Mouse (Mus musculus) right cerebral cortex, postnatal 14 days (tissue): ENCODE results near the gene Sytl3.
"Not testable (repeated sequence)": the region's sequence is repeated elsewhere in the genome, so short reads cannot be mapped to it uniquely, and the experiment has no call there.

Experiments
- DNase-seq: peaks from one replicate; pipeline ENCODE4 v3.0.0; 2022

The Sytl3 gene

DNA sequence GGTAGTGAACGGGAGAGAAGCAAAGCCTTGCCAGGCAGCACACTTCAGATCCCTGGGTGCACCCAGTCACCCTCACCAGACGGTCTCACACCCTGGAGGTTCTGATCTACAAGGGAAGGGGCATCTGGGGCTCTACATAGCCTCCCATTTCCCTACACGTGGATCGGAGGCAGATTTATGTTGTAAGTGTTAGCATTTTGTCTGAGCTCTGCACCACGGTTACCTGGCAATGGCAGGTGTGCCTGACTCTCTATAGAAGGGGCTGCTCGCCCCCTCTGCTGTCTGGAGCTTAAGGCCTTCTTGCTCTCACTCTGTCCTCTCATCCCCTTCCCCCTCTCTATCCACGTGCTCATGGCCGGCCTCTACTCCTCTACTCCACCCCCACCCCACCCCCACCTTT, 37.6 kb downstream of the Sytl3 start:
- DNase-seq, result not testable (repeated sequence)

DNA sequence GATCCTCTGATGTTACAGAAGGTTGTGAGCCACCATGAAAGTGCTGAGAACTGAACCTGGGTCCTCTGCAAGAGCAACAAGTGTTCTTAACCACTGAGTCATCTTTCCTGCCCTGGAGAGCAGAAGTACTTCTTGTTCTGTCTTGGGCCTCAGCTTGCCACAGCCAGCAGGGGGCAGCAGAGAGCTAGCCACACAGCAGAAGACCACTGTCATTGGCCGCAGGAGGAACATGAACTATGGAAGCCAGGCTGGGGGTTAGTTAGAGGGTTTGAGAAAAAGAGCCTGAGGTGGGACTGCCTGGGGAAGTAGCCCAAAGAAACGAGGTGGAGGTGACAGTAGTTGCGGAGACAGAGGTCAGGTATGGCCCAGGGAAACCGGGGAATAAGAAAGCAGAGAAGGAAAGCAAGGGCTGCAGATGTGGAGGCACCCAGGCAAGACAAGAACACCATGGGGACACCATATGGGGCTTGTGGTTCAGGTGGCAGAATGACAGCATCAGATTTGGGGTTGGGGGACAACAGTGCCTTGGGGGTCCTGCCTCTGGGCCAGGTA, 38.4 kb downstream of the Sytl3 start:
- DNase-seq, result peak; percentile 19

DNA sequence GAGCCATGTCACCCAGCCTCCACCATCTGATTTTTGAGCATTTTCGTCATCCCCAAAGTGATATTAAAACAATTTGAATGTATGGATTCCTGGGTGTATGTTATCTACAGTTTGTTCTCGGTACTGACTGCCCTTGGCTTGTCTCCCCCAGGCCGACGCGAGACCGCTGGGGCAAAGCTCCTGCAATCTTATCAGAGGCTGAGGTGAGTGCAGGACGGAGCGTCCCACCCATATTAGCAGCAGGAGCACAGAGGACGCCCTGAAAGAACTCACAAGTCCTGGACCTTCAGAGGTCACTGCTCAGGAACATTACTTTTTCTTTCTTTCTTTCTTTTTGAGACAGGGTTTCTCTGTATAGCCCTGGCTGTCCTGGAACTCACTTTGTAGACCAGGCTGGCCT, 40.6 kb downstream of the Sytl3 start:
- DNase-seq, result not testable (repeated sequence)

DNA sequence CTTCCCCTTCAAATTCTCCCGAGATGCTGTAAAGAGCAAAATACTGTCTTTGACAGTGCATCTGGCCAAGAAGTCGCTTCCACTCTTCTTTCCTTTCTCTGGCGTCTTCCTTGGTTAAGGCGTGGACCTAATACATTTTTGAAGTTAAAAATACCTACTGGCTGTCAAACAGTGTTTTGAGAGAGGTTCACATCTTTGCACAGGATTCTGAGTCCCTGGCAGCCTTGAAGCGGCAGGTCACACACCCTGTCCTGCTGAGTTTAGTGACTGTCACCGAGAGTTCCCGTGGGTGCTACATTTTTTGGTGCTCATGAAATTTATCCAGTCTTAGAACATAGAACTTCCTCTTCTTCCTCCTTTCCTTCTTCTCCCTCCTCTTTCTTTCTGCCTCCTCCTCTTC, 41.2 kb downstream of the Sytl3 start:
- not testable (repeated sequence) for DNase-seq

DNA sequence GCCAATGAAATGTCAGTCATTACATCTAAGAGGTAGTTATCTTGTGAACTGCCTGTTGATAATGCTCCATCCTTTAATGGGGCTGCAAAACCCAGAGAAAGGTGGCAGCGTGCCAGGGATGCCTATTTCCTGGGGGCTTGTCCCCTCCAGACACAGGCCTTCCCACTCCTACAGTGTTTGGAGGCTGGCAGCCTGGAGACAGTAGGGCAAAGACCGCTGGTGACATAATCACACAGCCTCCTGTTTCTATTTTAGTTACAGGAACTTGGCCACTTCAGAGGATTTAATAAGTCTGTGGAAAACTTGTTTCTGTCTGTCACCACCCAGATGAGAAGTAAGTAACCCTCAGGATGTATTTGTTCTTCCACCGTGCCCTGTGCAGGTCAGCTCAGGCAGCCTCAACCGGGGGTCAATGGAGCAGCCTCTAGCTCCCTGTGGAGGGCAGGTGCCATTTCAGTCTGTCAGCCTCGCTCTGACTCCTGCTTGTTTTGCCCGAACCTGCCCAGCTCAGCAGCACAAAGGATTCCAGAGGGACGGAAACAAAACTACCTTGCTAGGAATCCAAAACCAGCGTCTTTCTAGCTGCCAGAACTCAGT, 43.8 kb downstream of the Sytl3 start:
- DNase-seq, result not testable (repeated sequence)

DNA sequence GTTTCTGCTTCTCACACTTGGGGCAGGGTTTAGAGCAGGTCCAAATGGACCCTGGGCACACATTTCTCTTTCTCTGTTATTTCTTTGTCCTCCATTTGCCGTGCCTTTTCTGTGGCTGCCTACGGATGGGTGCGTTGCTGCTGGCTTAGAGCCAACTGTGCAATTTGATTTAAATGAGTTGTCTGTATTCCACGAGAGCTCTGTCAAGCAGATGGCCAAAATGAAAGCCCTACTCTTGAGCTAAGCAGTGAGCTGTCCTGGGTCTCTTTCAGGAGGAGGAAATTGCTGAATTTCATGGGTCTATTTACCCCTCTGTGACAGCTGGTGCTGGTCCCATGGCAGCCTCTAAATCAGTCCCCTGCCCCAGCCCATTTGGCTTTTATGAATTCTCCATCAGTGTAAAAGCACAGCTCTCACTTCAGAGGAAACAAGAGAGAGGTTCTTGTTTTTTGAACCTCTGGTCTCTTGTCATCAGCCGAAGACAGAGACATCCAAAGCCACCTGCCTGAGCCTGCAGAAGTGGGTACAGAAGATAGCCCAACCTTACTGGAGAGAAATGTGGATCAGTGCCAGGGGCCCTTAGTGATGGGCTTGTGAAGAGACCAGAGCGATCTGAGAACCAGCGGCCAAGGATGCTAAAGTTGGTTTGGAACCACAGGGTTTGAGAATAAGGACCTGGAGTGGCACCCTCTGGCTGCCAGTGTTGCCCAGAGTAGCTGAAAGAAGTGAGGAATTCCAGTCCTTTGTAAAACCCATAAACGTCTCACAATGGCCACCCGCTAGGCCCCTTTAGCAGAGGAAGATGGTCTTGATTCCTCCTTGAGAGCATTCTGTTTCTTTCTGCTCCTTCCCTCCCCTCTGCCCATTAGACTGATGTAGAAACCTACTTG, 44.7 kb downstream of the Sytl3 start:
- not testable (repeated sequence) for DNase-seq

DNA sequence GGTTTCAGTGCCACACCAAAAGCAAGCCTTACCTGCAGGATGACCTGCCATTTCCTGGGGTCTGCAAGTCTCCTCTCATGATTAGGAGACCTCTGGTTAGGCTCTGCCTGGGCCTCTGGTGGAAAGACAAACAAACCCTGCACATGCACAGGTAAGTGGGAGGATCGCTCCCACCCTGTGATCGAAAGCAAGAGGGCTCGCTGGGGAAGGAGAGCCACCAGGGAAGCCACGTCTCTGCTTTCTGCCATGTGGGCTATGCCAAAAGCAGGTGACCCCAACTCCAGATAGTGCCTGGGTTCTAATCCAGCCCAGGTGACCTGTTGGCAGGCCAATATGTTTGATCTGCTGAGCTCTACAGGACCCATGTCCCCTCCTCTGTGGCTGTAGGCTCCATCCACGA, 47.6 kb downstream of the Sytl3 start:
- DNase-seq, result not testable (repeated sequence)

DNA sequence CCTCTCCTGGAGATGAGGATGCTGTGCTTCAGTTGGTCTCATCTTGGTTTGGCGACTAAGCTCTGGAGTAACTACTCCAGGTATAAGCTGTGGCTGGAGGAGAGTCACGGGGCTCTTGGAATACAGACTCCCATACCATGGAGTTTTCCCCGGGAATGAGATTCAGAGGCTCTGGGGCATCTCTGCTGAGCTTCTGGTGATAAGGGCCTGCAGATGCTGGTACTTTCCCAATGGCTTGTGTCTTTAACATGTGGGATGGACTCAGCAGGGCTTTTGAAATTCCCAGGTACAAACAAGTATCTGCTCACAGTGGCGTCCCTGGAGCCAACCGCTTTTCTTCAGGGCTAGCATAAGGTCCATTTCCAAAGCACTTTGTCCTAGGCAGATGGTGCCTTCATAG, 48.5 kb downstream of the Sytl3 start:
- not testable (repeated sequence) for DNase-seq

DNA sequence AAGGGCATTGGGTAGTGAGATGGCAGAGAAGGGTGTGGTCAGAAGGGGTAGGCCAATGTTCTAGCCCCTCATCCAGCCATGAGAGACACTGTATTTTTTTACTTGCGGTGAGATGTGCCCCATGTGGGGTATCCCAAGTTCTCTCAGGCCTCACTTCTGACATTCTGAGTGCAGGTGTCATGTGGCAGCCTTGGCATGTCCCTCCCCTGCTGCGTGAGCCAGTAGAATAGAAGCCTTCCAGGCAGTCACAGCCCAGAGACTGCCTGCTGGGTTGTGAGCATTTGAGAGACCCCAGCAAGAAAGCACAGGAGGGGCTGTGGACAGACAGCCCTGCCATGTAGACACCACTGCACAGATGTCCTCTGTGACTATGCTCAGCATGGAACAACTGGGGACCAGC, 49.3 kb downstream of the Sytl3 start:
- DNase-seq, result not testable (repeated sequence)

DNA sequence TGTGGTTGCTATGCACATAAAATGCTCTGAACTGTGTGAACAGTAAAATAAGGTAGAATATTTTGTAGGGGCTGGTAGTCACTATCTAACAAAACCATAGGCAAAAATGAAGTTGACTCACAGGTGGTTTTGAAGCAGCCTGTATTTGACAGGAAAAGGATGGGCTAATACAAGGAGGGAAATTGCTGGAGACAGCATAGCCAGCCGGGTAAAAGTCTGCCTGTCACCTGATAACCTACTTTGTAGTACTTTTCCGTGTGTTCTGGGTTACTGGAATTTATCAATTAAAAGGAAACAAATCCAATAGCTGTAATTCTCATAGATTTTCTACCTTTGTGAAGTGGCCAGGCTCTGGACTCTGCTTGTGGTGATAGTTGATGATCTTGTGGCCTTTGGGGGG, 54.6 kb downstream of the Sytl3 start:
- not testable (repeated sequence) for DNase-seq

DNA sequence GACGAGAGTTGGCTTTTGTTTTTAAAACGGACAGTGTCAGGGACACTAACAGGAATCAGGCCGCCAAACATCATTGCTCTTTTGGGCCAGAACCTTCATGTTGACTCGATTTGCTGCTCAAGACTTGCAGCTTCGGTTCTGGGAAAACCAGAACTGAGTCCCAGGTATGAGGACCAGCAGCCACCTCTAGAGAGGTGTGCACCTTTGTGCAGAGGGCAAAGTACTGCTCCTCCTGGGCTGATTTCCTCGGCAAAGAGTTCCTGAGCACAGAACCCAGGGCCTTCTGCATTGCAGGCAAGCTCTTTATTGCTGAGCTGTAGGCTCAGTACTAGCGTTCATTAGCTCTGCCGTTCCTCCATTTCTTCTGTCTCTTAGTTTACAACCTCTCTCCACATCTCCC, 55.1 kb downstream of the Sytl3 start:
- not testable (repeated sequence) for DNase-seq

DNA sequence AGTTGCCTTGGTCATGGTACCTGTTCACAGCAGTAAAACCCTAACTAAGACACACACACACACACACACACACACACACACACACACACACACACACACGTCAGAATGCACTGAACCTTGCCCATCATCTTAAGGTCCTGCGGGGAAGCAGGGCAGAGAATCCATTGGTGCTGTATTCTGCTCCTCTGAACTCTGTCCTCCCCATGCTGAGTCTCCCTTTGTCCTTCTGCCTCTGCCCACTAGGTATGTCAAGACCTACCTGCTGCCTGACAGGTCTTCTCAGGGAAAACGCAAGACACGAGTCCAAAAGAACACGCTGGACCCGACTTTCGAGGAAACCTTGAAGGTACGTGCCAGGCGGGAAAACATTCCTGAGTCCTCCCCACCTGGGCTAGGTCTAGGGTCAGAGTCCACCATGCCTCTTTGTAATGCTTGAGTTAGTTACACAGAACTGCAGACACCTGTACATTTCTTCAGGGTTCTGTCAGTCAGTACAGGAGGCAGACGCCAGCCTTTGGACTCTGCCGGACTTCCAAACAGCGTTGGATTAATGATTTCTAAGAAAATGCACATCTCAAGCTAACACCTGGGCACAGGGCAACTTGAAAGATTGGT, 69.2 kb downstream of the Sytl3 start:
- DNase-seq, result no peak

DNA sequence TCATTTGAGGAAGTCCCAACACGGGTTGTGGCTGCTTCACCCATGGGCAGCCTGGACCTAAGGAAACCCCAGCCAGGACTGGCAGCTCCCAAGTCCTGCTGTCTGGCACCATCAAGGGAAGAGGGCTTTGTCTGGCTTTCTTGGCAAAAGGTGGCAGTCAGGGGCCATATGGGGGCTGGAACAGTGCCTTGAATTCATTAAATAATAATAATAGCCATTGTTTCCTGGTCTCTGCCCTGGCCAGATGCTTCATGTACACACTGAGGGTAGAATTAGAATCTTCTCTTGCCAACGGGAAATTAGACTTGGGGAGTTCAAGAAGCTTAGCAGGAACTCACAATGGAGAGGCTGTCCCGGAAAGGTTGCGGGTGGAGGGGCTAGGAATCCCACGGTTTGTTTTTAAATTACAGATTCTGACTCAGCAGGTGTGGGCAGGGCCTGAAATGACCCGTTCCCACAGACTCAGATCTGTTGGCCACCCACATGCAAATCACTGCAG, 70.4 kb downstream of the Sytl3 start:
- no peak for DNase-seq

DNA sequence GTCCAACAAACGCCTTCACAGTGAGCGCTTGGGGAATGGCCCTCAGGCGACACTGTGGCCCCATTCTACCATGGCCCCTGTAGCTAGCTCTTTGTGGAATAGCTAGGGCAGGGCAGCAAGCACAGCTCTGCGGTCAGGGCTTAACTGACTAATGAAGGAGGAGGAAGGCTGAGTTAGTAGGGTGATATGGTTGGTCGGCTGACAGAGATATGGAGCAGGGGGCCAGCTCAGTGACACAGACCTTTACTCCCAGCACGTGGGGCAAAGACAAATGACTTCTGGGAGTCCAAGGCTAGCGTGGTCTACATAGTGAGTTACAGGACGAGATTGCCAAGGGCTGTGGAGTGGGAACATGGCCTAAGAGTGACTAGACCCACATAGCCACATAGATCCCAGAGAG, 72.2 kb downstream of the Sytl3 start:
- no peak for DNase-seq

DNA sequence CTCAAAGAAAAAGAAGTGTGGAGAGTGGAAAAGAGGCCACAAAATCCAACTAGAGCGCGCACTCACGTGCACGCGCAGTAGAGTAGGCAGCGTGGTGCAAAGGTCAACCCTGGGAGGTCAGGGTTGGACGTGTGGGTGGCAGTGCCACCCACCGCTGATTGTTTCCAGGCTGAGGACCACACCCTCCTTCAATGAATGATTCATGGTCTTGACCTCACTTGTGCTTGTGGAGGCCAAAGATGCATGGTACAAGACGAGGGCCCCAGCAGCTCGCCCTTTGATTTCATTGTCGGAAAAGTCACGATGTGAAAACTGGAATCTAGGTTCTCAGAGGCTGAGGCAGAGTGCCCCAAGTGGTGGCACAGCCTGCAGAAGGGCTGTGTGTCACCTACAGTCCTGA, 72.7 kb downstream of the Sytl3 start:
- no peak for DNase-seq

DNA sequence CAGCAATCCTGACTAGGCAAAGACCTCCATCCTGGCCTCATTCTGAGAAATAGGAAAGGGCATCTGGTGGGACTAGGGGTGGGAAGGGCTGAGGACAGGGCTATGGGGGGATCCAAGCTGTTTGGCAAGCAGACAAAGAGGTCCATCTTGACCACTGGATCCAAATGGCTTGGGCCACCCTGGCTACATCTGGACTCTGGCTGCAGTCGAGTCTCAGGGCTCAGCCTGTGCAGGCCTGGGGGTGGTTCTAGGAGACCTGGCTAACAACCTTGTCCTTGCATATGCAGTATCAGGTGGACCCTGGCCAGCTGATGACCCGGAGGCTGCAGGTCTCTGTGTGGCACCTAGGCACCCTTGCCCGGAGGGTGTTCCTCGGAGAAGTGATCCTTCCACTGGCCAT, 73.8 kb downstream of the Sytl3 start:
- DNase-seq, result no peak

DNA sequence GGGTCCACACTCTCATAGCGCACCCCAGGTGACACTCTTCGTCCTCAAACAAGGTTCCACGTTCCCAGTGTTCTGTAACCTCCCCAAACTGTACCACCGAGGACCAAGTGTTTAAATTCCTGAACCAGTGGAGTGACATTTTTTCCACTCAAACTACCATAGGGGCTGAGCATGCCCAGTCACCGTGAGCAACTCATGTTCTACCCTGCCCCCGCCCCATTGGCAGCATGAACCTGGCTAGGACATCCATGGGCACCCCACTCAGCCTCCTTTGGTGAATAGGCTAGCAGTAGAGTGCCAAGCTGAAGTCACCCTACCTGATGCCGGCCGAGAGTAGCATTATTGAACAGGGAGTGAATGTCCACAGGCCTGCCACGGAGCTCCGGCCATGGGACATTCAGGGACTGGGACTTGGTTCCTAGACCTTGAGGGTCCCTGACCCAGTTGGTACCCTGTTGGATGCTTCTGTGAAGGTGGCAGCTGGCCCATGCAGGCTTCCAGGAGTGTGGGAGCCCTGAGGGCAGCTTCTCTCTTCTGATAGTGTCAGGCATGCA, 74.5 kb downstream of the Sytl3 start:
- no peak for DNase-seq

DNA sequence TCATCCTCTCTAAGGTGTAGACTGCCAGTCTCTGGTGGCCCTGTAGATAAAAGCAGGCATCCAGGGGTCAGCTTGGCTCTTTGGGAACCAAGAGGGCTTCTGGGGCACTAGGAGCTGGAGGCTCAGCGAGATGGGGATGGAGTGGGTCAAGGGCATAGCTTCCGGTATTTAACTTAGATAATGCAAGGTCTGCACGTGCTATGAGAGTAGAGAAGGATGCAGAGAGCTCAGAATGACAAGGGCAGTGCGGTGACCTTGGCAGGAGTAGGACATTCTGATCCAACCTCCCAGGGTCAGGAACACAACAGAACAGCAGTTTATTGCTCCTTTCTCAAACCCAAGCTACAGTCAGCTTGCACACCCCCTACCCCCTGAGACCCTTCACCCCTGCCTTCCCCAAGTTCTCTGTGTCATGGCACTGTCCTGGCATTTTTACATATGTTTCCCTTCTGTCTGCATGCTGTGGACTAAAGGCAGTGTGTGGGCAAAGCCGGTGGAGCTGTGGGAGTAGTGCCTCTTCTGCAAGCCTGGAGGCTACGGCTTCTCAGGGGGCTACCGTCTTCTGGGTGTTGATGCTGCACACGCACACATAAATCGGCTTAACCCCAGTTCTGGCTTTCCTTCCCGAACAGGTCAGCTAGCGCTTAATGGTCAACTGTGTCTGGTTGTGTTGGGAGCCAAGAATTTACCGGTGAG, 76.0 kb downstream of the Sytl3 start:
- DNase-seq, result no peak

DNA sequence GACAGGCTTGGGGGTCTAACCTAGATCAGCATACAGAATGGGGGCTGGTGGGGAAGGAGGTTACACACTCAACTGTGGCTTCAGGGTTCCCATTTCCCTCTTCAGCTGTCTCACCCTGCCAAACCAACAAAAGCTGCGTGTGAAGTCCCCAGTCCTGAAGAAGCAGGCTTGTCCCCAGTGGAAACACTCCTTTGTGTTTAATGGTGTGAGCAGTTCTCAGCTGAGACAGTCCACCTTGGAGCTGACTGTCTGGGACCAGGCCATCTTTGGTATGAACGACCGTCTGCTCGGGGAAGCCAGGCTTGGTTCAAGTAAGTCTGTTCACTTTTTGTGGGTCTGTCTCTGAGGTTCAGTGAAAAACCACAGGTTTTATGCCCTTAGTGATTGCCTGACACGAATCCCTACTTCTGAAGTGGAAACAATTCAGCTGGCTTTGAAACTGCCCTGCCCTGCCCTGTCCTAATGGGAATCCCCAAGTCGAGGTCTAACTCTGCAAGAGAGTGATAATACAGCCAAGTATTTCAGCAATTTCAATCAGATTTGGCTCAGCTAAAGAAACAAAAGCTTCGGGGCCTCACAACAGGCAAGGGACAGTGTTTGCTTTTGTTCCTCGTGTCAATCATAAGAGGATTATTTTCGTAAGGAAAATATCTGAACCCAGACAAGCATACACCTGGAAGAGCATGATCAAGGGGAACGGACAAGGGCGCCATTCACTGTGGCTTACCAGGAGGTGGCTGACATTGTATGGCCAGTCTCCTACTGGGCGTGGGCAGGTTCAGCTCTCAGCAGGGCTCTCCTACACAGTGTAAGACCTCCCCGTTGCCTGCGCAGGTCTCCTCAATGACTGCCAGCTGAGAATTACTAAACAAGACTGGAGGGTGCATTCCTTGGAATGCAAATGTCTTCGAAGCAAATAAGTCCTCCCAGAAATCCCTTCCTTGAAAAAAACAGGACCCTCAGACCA, 77.7 kb downstream of the Sytl3 start:
- DNase-seq, result no peak

DNA sequence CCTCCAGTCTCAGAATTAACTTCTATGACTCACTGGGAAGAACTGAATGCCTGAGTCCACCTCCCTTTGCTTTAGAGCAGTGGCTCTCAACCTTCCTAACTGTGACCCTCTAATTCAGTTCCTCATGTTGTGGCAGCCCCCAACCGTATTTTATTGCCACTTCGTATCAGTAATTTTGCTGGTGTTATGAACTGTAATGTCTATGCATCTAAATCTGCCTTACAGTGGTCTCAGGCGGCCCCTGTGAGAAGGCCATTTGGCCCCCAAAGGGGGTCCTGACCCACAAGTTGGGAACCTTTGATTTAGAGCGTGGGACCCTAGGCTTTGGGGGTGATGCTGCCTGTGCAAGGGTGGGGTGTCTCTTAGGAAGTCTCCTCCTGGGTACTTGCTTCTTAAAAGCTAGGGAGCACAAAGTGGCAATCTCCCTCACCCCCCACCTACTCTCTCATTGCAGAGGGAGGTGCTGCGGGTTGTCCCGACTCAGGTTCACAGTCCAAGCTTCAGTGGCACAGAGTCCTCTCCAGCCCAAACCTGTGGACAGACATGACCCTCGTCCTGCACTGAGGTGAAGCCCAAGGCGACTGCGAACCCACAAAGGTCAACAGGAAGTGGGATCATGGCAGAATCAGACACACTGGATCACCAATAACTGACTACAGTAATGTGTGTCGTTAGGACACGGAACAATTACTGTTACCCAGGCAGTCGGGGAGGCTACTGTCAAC, 78.5 kb downstream of the Sytl3 start:
- DNase-seq, result no peak

DNA sequence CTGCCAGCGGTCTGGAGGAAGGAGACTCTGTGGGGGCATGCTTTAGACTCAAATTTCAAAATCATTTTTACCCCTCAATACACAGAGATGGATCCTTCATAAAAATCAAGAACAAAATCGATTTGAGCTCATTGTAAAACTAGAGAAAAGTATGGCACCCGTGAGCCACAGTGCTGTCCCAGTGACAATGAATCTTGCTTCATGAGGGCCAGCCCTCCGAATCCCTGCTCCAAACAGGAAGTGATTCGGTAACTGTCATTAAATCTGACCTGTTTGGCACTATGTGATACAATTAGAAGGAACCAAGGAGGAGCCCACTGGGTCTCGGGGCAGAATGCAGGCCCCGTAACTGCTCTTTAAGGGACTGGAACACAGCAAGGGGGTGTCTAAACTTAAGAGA, 79.9 kb downstream of the Sytl3 start:
- no peak for DNase-seq
